Mouse (Mus musculus) intestine, postnatal 0 days (tissue): ENCODE results near the gene Cdc5l. TPM values are rescaled to one million over a fixed set of nuclear protein-coding genes. Genes with fewer than 3 reads are reported as not detected.
A peak's percentile ranks its signal among the peaks of the same experiment; 100 is the strongest.
"Not testable (repeated sequence)": the region's sequence is repeated elsewhere in the genome, so short reads cannot be mapped to it uniquely, and the experiment has no call there.

Source experiments
- ATAC-seq: fragments of 200-750 bp; cut with Nextera tagmentation; 2 replicates; pipeline ENCODE4 v1.8.0; 2017; ENCODE audit warnings: mild to moderate bottlenecking, moderate TSS enrichment, moderate library complexity
- H3K27ac ChIP-seq: fragments of 300-500 bp; sonication (generic); 2 replicates; pipeline ENCODE4 v1.5.1; 2014; ENCODE audit warnings: mild to moderate bottlenecking, low read depth, low read length, moderate library complexity
- H3K27me3 ChIP-seq: fragments of 300-500 bp; sonication (generic); replicated peaks from 2 replicates; pipeline ENCODE4 v1.6.1; 2014; ENCODE audit warnings: low read length, mixed read lengths; ENCODE audit not compliant: control insufficient read depth, insufficient read depth
- H3K36me3 ChIP-seq: fragments of 300-500 bp; sonication (generic); 2 replicates; pipeline ENCODE4 v1.6.1; 2014; ENCODE audit warnings: mild to moderate bottlenecking, moderate library complexity; ENCODE audit not compliant: control insufficient read depth, insufficient read depth
- H3K4me1 ChIP-seq: fragments of 300-500 bp; sonication (generic); replicated peaks from 2 replicates; pipeline ENCODE4 v1.6.1; 2014; ENCODE audit warnings: antibody characterized with exemption, low read length, mixed read lengths; ENCODE audit not compliant: control insufficient read depth, insufficient read depth
- H3K4me2 ChIP-seq: fragments of 300-500 bp; sonication (generic); replicated peaks from 2 replicates; pipeline ENCODE4 v1.6.1; 2014; ENCODE audit warnings: low read depth, mild to moderate bottlenecking, moderate library complexity
- H3K4me3 ChIP-seq: fragments of 300-500 bp; sonication (generic); 2 replicates; pipeline ENCODE4 v1.5.1; 2014; ENCODE audit warnings: low read depth, low read length
- H3K9ac ChIP-seq: fragments of 300-500 bp; sonication (generic); 2 replicates; pipeline ENCODE4 v1.6.1; 2014; ENCODE audit warnings: mild to moderate bottlenecking, low read depth, low read length
- H3K9me3 ChIP-seq: fragments of 300-500 bp; sonication (generic); 2 replicates; pipeline ENCODE4 v1.6.1; 2016; ENCODE audit warnings: mixed run types; ENCODE audit not compliant: control insufficient read depth
- CTCF ChIP-seq: sonication (generic); IDR thresholded peaks from 2 replicates; pipeline ENCODE4 v1.5.1; 2016; ENCODE audit warnings: low read depth, mild to moderate bottlenecking, control low read depth, antibody characterized with exemption, moderate library complexity
- WGBS: fragments of 180-500 bp; shearing (Covaris S2); extraction: QIAGEN DNeasy Blood & Tissue Kit; methylation state at CpG from one replicate; pipeline ENCODE4 v1.1.7; 2014; 5-methylcytosine and 5-hydroxymethylcytosine counted together
- polyA plus RNA-seq: library from polyadenylated mRNA; unstranded; fragments of >200 nt; fragmentation: Nextera tagmentation; extraction: Ambion mirVana; gene quantifications from 2 replicates; pipeline ENCODE4 v1.2.1, GENCODE M21; 2015

Gene Cdc5l
- polyA plus RNA-seq, 1 experiment from 2014 or later: 31.3 TPM

DNA sequence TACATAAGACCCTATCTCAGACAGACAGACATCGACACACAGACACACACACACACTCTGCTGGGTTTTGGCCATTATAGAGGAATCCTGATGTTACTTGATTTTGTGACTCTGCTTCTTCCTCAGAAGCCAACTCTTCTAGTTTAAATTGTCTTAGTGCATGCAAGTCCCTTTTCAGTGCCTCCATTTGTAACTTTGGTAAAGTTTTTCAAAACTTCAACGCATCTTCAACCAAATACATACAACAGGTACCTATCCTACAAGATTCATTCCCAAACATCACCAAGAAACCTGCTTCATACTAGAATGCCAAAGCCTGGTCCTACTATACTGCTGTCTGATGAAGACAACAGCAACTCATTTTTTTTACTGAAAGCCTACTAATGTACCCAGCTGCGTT is 1.5 kb downstream of the Cdc5l start:
- H3K27ac ChIP-seq: no peak overlapping the region
- peak overlapping the region; percentile 92 for H3K4me2 ChIP-seq
- no peaks in the 10 kb centered on the region for H3K9me3 ChIP-seq
- 57% methylated on average over 3 of the region's 3 CpGs for WGBS
- no peak for TF ChIP-seq CTCF
- H3K4me1 ChIP-seq: peaks cover 7% of the 10 kb centered on the region; the same call in 1 of the 2 replicates
- peaks cover 7% of the 10 kb centered on the region; the same call in 1 of the 2 replicates for H3K36me3 ChIP-seq
- peak overlapping the region; percentile 99 for H3K9ac ChIP-seq
- H3K27me3 ChIP-seq: no peaks in the 10 kb centered on the region
- peak overlapping the region; percentile 97 for H3K4me3 ChIP-seq
- no peak for ATAC-seq

DNA sequence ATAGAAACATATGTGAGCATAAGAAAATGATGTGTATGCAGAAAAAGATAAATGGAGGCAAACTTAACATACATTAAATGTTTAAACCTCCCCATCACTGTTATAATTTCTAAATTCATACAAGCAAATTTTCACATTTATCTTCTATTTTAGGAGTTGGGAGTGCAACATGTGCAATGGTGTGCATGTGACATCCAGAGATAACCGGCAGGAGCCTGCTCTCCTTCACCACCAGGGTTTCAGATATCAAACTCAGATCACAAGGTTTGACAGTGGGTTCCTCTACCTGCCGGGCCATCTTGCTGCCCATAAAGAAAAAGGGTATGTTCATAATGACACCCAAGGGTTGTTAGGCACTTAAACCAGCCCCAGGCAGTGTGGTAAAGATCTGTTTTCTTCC is 16.1 kb downstream of the Cdc5l start:
- no peak for ATAC-seq
- no peaks in the 10 kb centered on the region for H3K9me3 ChIP-seq
- no peak overlapping the region for H3K4me3 ChIP-seq
- TF ChIP-seq CTCF: no peak
- no peaks in the 10 kb centered on the region for H3K4me1 ChIP-seq
- WGBS: 74% methylated on average over 2 of the region's 2 CpGs
- H3K27me3 ChIP-seq: no peaks in the 10 kb centered on the region
- H3K4me2 ChIP-seq: no peak overlapping the region
- H3K36me3 ChIP-seq: peaks cover 70% of the 10 kb centered on the region
- H3K9ac ChIP-seq: no peak overlapping the region
- no peak overlapping the region for H3K27ac ChIP-seq

DNA sequence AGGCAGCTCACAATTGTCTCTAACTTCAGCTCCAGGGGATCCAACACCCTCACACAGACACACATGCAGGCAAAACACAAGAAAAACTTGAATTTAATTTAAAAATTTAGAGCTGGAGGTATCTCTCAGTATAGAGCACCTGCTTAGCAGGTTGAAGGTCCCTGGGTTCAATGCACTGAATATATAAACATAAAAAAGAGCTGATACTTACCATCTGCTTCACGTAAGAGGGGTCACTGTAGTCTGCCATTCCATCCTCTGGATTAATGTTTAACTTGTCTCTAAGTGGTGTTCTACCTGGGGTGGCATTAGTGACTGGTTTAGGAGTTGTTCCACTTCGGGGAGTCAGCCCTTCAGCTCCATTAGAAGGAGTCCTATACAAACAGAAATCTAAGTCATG is 21.9 kb downstream of the Cdc5l start:
- 37% methylated on average over 2 of the region's 2 CpGs for WGBS
- peaks cover 72% of the 10 kb centered on the region for H3K36me3 ChIP-seq
- H3K4me2 ChIP-seq, H3K27me3 ChIP-seq, H3K27ac ChIP-seq, H3K4me1 ChIP-seq, H3K9ac ChIP-seq, ATAC-seq, H3K4me3 ChIP-seq, H3K9me3 ChIP-seq: not testable (repeated sequence)

DNA sequence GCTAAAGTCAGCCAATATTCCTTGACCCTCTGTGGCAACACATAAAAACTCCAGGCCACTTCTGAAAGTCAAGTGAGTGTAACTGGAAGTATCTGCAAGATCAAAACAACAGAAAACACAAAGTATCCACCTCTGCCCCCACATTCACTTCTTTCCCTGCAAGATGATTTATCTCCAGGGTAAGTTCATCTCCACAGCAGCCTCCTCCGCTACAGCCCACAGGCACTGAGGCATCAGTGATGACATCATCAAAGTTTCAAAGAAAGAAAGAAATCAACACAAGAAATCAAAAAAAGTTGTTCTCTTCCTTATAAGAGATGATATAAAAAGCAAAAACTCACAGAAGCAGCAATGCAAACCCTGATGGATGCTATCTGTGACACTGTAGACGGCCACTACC is 24.8 kb downstream of the Cdc5l start:
- Histone ChIP-seq H3K36me3 (peaks cover 78% of the 10 kb centered on the region), H3K27me3 (no peaks in the 10 kb centered on the region), H3K27ac (no peak overlapping the region), H3K9me3 (no peaks in the 10 kb centered on the region), H3K4me2 (no peak overlapping the region), H3K9ac (no peak overlapping the region), H3K4me1 (no peaks in the 10 kb centered on the region), H3K4me3 (no peak overlapping the region)
- ATAC-seq: no peak
- 93% methylated on average over 2 of the region's 2 CpGs for WGBS
- TF ChIP-seq CTCF: no peak

- TF ChIP-seq CTCF: peak; percentile 44
- H3K27me3 ChIP-seq: no peaks in the 10 kb centered on the region
- peaks cover 69% of the 10 kb centered on the region for H3K36me3 ChIP-seq
- WGBS: 96% methylated on average over 10 of the region's 10 CpGs
- no peak overlapping the region for H3K4me3 ChIP-seq
- no peak for ATAC-seq
- no peak overlapping the region for H3K9ac ChIP-seq
- H3K9me3 ChIP-seq: no peaks in the 10 kb centered on the region
- H3K4me2 ChIP-seq: no peak overlapping the region
- no peaks in the 10 kb centered on the region for H3K4me1 ChIP-seq
- no peak overlapping the region for H3K27ac ChIP-seq
These were observed 27.3 kb downstream of the Cdc5l start for GRCm38 (mm10) chr17:45406281-45406680.

DNA sequence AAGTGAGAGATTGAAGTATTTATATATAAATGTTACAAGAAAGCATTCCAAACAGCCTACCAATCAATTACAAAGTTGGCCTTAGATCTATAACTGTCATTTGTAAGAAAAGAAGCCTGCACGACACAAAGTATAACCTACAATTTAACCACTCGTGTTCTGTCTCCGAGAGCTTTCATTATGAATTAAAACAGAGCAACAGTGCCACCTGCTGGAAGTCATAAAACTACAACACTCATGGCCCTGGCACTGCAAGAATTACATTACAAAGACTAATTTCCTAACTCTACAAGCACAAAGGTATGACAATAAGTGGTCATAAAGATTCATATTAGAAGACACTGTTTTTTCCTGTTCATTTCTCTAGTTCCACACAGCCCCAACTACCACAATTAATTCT is 30.3 kb downstream of the Cdc5l start:
- no peak overlapping the region for H3K27ac ChIP-seq
- peak; percentile 78 for TF ChIP-seq CTCF
- H3K27me3 ChIP-seq: no peaks in the 10 kb centered on the region
- WGBS: 9% methylated on average over 3 of the region's 3 CpGs
- H3K4me2 ChIP-seq: no peak overlapping the region
- H3K36me3 ChIP-seq: peaks cover 45% of the 10 kb centered on the region
- no peaks in the 10 kb centered on the region for H3K4me1 ChIP-seq
- no peak overlapping the region for H3K9ac ChIP-seq
- H3K4me3 ChIP-seq: no peak overlapping the region
- H3K9me3 ChIP-seq: no peaks in the 10 kb centered on the region
- no peak for ATAC-seq

GRCm38 (mm10) chr17:45402601-45403000 is 30.9 kb downstream of the Cdc5l start:
- no peak overlapping the region for H3K9ac ChIP-seq
- H3K27me3 ChIP-seq: no peaks in the 10 kb centered on the region
- ATAC-seq: no peak
- no peak overlapping the region for H3K4me2 ChIP-seq
- H3K9me3 ChIP-seq: no peaks in the 10 kb centered on the region
- no peak overlapping the region for H3K27ac ChIP-seq
- no peak overlapping the region for H3K4me3 ChIP-seq
- peaks cover 40% of the 10 kb centered on the region for H3K36me3 ChIP-seq
- TF ChIP-seq CTCF: no peak
- H3K4me1 ChIP-seq: no peaks in the 10 kb centered on the region
- WGBS: 59% methylated on average over 3 of the region's 3 CpGs
